8 mouse cellular contexts compared by ENCODE assay signal in genomic region chr2:119618199-119618982, GRCm38 (mm10). TPM values are rescaled to one million over a fixed set of nuclear protein-coding genes. Genes with fewer than 3 reads are reported as not detected.
DNase-seq lines count a peak whose midpoint lies in the region; ATAC-seq and TF ChIP-seq lines count a peak whose summit lies in the region.

Nusap1 (plus strand) TSS chr2:119618298.
Oip5 (minus strand) TSS chr2:119618469.

- peak within 1 kb of the TSS; percentile 97 for H3K4me2 ChIP-seq in hindbrain, embryonic 13.5 days

- WGBS in hindbrain, embryonic 13.5 days, result under 1% methylated on average over 55 of the region's 55 CpGs

- DNase-seq in Patski (ENCODE audit: low read depth, low spot score), result peak; percentile 86
- peak; percentile 93 to 95 for DNase-seq in cerebellum, postnatal 14 days
- peak; percentile 93 for DNase-seq in frontal cortex, postnatal 14 days (ENCODE audit: low spot score in 2 of 2)
- peak; percentile 58 to 79 for DNase-seq in layer of hippocampus, postnatal 25 days (ENCODE audit: extremely low spot score in 1 of 2, low spot score in 1 of 2)
- DNase-seq in lung, postnatal 25 days (ENCODE audit: low spot score), result peak; percentile 96
- peak; percentile 97 for DNase-seq in retina, embryonic 14.5 days (ENCODE audit: low spot score)
- DNase-seq in thymus, postnatal 4 days, result peak; percentile 93

- H3K4me3 ChIP-seq in hindbrain, embryonic 13.5 days, result peak within 1 kb of the TSS; percentile 72

- CTCF ChIA-PET in Patski (lab: Charles Lee), result no interaction called here

- peaks cover 31% of the 10 kb centered on the region for H3K4me1 ChIP-seq in hindbrain, embryonic 13.5 days (replicated peaks)

- ATAC-seq in Patski, result peak; percentile 99
- peak; percentile 100 for ATAC-seq in hindbrain, embryonic 13.5 days (ENCODE audit: low FRiP score)

- POLR2A ChIA-PET in Patski (lab: Charles Lee), result interaction anchor here (0.7 kb wide), 1 partner anchor 22 kb away, joined by 3 read pairs; no protein-coding TSS in a partner anchor

- no peaks in the 10 kb centered on the region for H3K36me3 ChIP-seq in hindbrain, embryonic 13.5 days

- TF ChIP-seq CTCF in Patski (IDR thresholded peaks at IDR 0.05), result no peak

- in situ Hi-C loops in Patski (cut with MboI; ENCODE audit: low pct_unique_long_range_greater_than_20kb), result no loop called here

- no peaks in the 10 kb centered on the region for H3K27me3 ChIP-seq in Patski
- H3K27me3 ChIP-seq in hindbrain, embryonic 13.5 days, result no peaks in the 10 kb centered on the region

- no peaks in the 10 kb centered on the region for H3K9me3 ChIP-seq in hindbrain, embryonic 13.5 days

- H3K27ac ChIP-seq in hindbrain, embryonic 13.5 days, result no peak within 1 kb of the TSS

- peak within 1 kb of the TSS; percentile 72 for H3K9ac ChIP-seq in hindbrain, embryonic 13.5 days

RNA-seq across cellular contexts. Expression of gene Nusap1, which starts in this region (rescaled TPM):
- polyA plus RNA-seq in Patski (2021), result 27.9 TPM
- 18.8 and 19.6 TPM in 2 replicates for polyA plus RNA-seq in hindbrain, embryonic 13.5 days (2015; fragmentation: Nextera tagmentation; extraction: Ambion mirVana)
- under 1 TPM; 0.63 to 0.89 TPM for total RNA-seq in layer of hippocampus, postnatal 25 days (2021)

RNA-seq across cellular contexts. Expression of gene Oip5, which starts in this region (rescaled TPM):
- 16.3 TPM for polyA plus RNA-seq in Patski (2021)
- 6.1 and 7.4 TPM in 2 replicates for polyA plus RNA-seq in hindbrain, embryonic 13.5 days (2015; fragmentation: Nextera tagmentation; extraction: Ambion mirVana)
- total RNA-seq in layer of hippocampus, postnatal 25 days (2021), result under 1 TPM; 0.80 to 0.98 TPM

Comparison
In these comparisons a context has a peak if more than half of its experiments do, and no peak if none do; other contexts are left out.
1. Peak in DNase-seq in layer of hippocampus, postnatal 25 days; RNA of the genes that start here not detected or under 1 TPM.